In genomic region chr15:31294311-31294710, GRCm38 (mm10) we compare ENCODE assay signal across 23 mouse cellular contexts.
A peak's percentile ranks its signal among the peaks of the same experiment; 100 is the strongest.
DNase-seq lines count a peak whose midpoint lies in the region; ATAC-seq and TF ChIP-seq lines count a peak whose summit lies in the region.
"Had no signal": no experiment of that assay in that cellular context is flagged by ENCODE, and none has a peak within 500 bp of the region (broad histone marks: within the 10 kb centered on the region; RNA-seq: fewer than 3 reads in every experiment).

No protein-coding gene starts in this region.

- H3K36me3 ChIP-seq in hindbrain, embryonic 11.5 days (ENCODE audit: control insufficient read depth, insufficient read depth, low read length) = no peaks in the 10 kb centered on the region
- no peaks in the 10 kb centered on the region for H3K36me3 ChIP-seq in hindbrain, embryonic 14.5 days (replicated peaks; ENCODE audit: control insufficient read depth, insufficient read depth)
- H3K36me3 ChIP-seq: embryonic facial prominence, embryonic 12.5 days; embryonic facial prominence, embryonic 15.5 days; hindbrain, embryonic 13.5 days had no signal

- H3K27ac ChIP-seq in hindbrain, embryonic 11.5 days (ENCODE audit: low read depth, low read length) = no peak overlapping the region
- no peak overlapping the region for H3K27ac ChIP-seq in hindbrain, embryonic 14.5 days
- no peak overlapping the region for H3K27ac ChIP-seq in layer of hippocampus, adult 2 months
- H3K27ac ChIP-seq: embryonic facial prominence, embryonic 12.5 days; embryonic facial prominence, embryonic 15.5 days; gastrocnemius, adult 2 months; hindbrain, embryonic 13.5 days; hindbrain, postnatal 0 days had no signal

- peaks cover 21% of the 10 kb centered on the region; the same call in 1 of the 2 replicates for H3K27me3 ChIP-seq in hindbrain, embryonic 11.5 days (ENCODE audit: control insufficient read depth, insufficient read depth, low read length)
- peaks cover 21% of the 10 kb centered on the region for H3K27me3 ChIP-seq in hindbrain, embryonic 14.5 days (ENCODE audit: control insufficient read depth, insufficient read depth, low read length)

- H3K9ac ChIP-seq in hindbrain, embryonic 11.5 days (ENCODE audit: low read depth, low read length) = no peak overlapping the region
- H3K9ac ChIP-seq in hindbrain, embryonic 14.5 days = no peak overlapping the region
- H3K9ac ChIP-seq: embryonic facial prominence, embryonic 12.5 days; embryonic facial prominence, embryonic 15.5 days; forebrain, postnatal 0 days; hindbrain, embryonic 13.5 days had no signal

- ATAC-seq in hindbrain, embryonic 11.5 days (ENCODE audit: low FRiP score) = no peak
- no peak for ATAC-seq in hindbrain, embryonic 14.5 days (ENCODE audit: low FRiP score)
- ATAC-seq in monocyte, adult 5-6 weeks (replicated peaks; ENCODE audit: insufficient number of reproducible peaks, low FRiP score, low TSS enrichment, poor library complexity, severe bottlenecking) = no peak
- ATAC-seq: forebrain, embryonic 14.5 days; forebrain, postnatal 0 days; hindbrain, postnatal 0 days; inflammation-experienced regulatory T-cells, adult 6 months had no signal

- WGBS in hindbrain, embryonic 11.5 days = 7% methylated on average over 2 of the region's 2 CpGs
- 8% methylated on average over 2 of the region's 2 CpGs for WGBS in hindbrain, embryonic 14.5 days

- no peak overlapping the region for H3K4me2 ChIP-seq in hindbrain, embryonic 11.5 days (replicated peaks; ENCODE audit: low read depth, low read length)
- no peak overlapping the region for H3K4me2 ChIP-seq in hindbrain, embryonic 14.5 days (replicated peaks)
- H3K4me2 ChIP-seq: embryonic facial prominence, embryonic 12.5 days; embryonic facial prominence, embryonic 15.5 days; heart, embryonic 11.5 days; hindbrain, embryonic 13.5 days had no signal

- peak; percentile 15 for DNase-seq in hindbrain, embryonic 11.5 days (ENCODE audit: low spot score)
- DNase-seq in hindbrain, embryonic 14.5 days (ENCODE audit: low spot score) = no peak
- no peak for DNase-seq in layer of hippocampus, adult 2 months (ENCODE audit: low spot score in 2 of 2)
- no peak for DNase-seq in layer of hippocampus, postnatal 14 days (ENCODE audit: low spot score in 2 of 2)
- peak; percentile 81 for DNase-seq in ZHBTc4 (ENCODE audit: low read depth, low spot score)
- DNase-seq: adrenal gland, adult 2 months; adrenal gland, postnatal 14 days; cerebellum, adult 11 months; cerebellum, adult 2 months; cerebellum, adult 9-11 months; cerebellum, postnatal 25 days; forebrain, postnatal 0 days; gastrocnemius, adult 2 months; gastrocnemius, postnatal 14 days; heart, adult 11 months had no signal

- no peaks in the 10 kb centered on the region; the same call in 1 of the 2 replicates for H3K4me1 ChIP-seq in hindbrain, embryonic 11.5 days (replicated peaks; ENCODE audit: control insufficient read depth, insufficient read depth, low read length)
- H3K4me1 ChIP-seq in hindbrain, embryonic 14.5 days (replicated peaks; ENCODE audit: control insufficient read depth, insufficient read depth, low read length) = peaks cover 6% of the 10 kb centered on the region; the same call in 1 of the 2 replicates

- 0 out of 2 replicates have a peak, but pooled peaks have one; percentile 21 for TF ChIP-seq CTCF in layer of hippocampus, adult 2 months (conservative IDR thresholded peaks at IDR 0.05)

- H3K4me3 ChIP-seq in hindbrain, embryonic 11.5 days (ENCODE audit: low read depth, low read length) = no peak overlapping the region
- H3K4me3 ChIP-seq in hindbrain, embryonic 14.5 days (replicated peaks; ENCODE audit: low read length) = no peak overlapping the region
- no peak overlapping the region for H3K4me3 ChIP-seq in layer of hippocampus, adult 2 months
- H3K4me3 ChIP-seq: embryonic facial prominence, embryonic 12.5 days; embryonic facial prominence, embryonic 15.5 days; gastrocnemius, adult 2 months; hindbrain, embryonic 13.5 days had no signal

- no peaks in the 10 kb centered on the region for H3K9me3 ChIP-seq in hindbrain, embryonic 11.5 days (ENCODE audit: control insufficient read depth, low read length)
- no peaks in the 10 kb centered on the region for H3K9me3 ChIP-seq in hindbrain, embryonic 14.5 days (ENCODE audit: control insufficient read depth, low read length)
- H3K9me3 ChIP-seq: embryonic facial prominence, embryonic 12.5 days; embryonic facial prominence, embryonic 15.5 days; hindbrain, embryonic 13.5 days had no signal

Comparison
In these comparisons a context has a peak if more than half of its experiments do, and no peak if none do; other contexts are left out.
1. DNase-seq: peak in hindbrain, embryonic 11.5 days (single experiment) and ZHBTc4 (single experiment); none in hindbrain, embryonic 14.5 days (single experiment), layer of hippocampus, adult 2 months (0 of 2) and layer of hippocampus, postnatal 14 days (0 of 2).